Mouse (Mus musculus) skeletal muscle tissue, postnatal 0 days (tissue): Measurements from ENCODE around the gene Ankrd49. TPM values are rescaled to one million over a fixed set of nuclear protein-coding genes. Genes with fewer than 3 reads are reported as not detected.

Experiments used
- polyA plus RNA-seq: library from polyadenylated mRNA; unstranded; fragments of >200 nt; fragmentation: Nextera tagmentation; extraction: Ambion mirVana; gene quantifications from 2 replicates; pipeline ENCODE4 v1.2.1, GENCODE M21; 2015

The Ankrd49 gene
- 18.2 and 18.5 TPM in 2 replicates for polyA plus RNA-seq

GRCm38 (mm10) chr9:14784039-14785002 is at the start of gene Ankrd49, which contains the start of gene Mre11a:
Gene Ankrd49, minus strand, starts transcription at chr9:14784856.
Gene Mre11a, plus strand, starts transcription at chr9:14784654.

GRCm38 (mm10) chr9:14770803-14771471 is 13.7 kb downstream of the Ankrd49 start, which contains the start of gene 1700012B09Rik:
Gene 1700012B09Rik, minus strand, starts transcription at chr9:14771030.

GRCm38 (mm10) chr9:14752001-14752522 is 32.6 kb downstream of the Ankrd49 start, which contains the start of gene Fut4:
Gene Fut4, minus strand, starts transcription at chr9:14752393.

DNA sequence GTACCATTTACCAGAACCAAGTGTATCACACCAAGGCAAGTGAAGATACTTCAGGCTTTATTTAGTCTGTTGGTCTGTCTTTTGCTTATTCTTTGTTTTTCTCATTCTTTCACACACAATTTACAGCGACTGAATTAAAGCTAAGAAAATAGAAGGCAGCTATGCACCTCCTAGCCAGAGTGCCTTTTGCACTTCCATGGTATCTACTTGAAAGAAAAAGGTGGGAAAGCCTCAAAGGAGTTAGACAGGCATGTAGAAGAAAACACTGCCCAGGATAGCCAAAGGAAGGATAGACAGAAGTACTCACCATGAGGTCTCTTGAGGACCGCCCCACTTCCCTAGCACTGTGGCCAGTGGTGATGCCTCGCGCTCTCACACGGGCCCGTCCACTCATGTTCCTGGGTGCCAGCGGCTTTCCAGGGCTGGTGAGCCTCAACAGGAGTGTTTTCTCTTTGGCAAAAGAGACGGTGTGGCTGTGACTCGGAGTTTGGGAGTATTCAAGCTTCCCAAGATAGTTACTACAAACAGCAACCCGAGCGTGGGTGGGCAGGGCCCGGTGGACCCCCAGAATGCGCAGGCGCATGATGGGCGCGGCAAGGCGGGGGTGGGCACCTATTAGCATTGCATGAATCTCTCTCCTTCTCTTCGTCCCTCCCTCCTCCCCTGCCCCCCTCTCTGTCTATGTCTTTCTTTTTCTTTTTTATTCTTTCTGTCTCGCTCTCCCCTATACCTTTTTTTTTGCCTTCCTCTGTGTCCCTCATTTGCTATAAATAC is 44.3 kb downstream of the Ankrd49 start, which contains the start of gene Piwil4:
Gene Piwil4 (minus strand): TSS at position 583 of the 774 bp plus-strand sequence.

Other genes with a start within 250 kb of the Ankrd49 start
- gene Amotl1, start 139.8 kb downstream of the Ankrd49 start, polyA plus RNA-seq = 42.0 and 54.9 TPM in 2 replicates
- 0.24 and 0.39 TPM in 2 replicates for gene Piwil4, start 44.1 kb downstream of the Ankrd49 start, polyA plus RNA-seq
- gene Fut4, start 32.5 kb downstream of the Ankrd49 start, polyA plus RNA-seq = 0.77 and 0.95 TPM in 2 replicates
- gene 1700012B09Rik, start 13.8 kb downstream of the Ankrd49 start, polyA plus RNA-seq = not detected in 2 replicates
- gene Mre11a, start 202 bp downstream of the Ankrd49 start, polyA plus RNA-seq = 7.4 and 8.2 TPM in 2 replicates
- gene Gpr83, start 75.4 kb upstream of the Ankrd49 start, polyA plus RNA-seq = 0.64 and 0.72 TPM in 2 replicates
- 0.17 and 0.23 TPM in 2 replicates for gene Izumo1r, start 119.1 kb upstream of the Ankrd49 start, polyA plus RNA-seq